Mouse (Mus musculus): ENCODE results near the gene Spint1. TPM values are rescaled to one million over a fixed set of nuclear protein-coding genes. Genes with fewer than 3 reads are reported as not detected.

Spint1 gene
- total RNA-seq, 4 experiments from 2014 or later, result 0.14 TPM; not detected in 3

- no peak for DNase-seq (ENCODE audit: low spot score)
These were observed 56.7 kb downstream of the Spint1 start for GRCm38 (mm10) chr2:119293776-119294390.

- DNase-seq (ENCODE audit: low spot score), result no peak
These were observed 57.2 kb downstream of the Spint1 start for GRCm38 (mm10) chr2:119294411-119294810.

GRCm38 (mm10) chr2:119296756-119297155 lies 59.6 kb downstream of the Spint1 start:
- DNase-seq (ENCODE audit: low spot score), result no peak

- DNase-seq (ENCODE audit: low spot score), result no peak
These were observed 60.3 kb downstream of the Spint1 start for GRCm38 (mm10) chr2:119297506-119297905.

- DNase-seq (ENCODE audit: low spot score), result peak; percentile 72
These were observed 61.2 kb downstream of the Spint1 start for GRCm38 (mm10) chr2:119298330-119298729.

- DNase-seq (ENCODE audit: low spot score), result no peak
These were observed 61.7 kb downstream of the Spint1 start for GRCm38 (mm10) chr2:119298839-119299238.

Other genes with a start within 250 kb of the Spint1 start
- gene Ccdc32, start 208.0 kb upstream of the Spint1 start, total RNA-seq (2022), result 10 to 100 TPM in 3 of 4 experiments, 1 to 10 TPM in 1; 9.5 to 13.6 (median 11.9) TPM
- 1 to 10 TPM; 4.2 to 4.7 (median 4.5) TPM for gene Rpusd2, start 202.6 kb upstream of the Spint1 start, total RNA-seq (2022)
- under 1 TPM; 0.12 to 0.92 (median 0.24) TPM for gene Knl1, start 190.2 kb upstream of the Spint1 start, total RNA-seq (2022)
- under 1 TPM; 0.22 to 0.60 (median 0.28) TPM for gene Rad51, start 124.6 kb upstream of the Spint1 start, total RNA-seq (2022)
- gene Rmdn3, start 80.3 kb upstream of the Spint1 start, total RNA-seq (2022), result 10 to 100 TPM; 15.3 to 25.2 (median 17.5) TPM
- gene Gchfr, start 69.6 kb upstream of the Spint1 start, total RNA-seq (2022), result 10 to 100 TPM; 10.9 to 12.5 (median 11.4) TPM
- not detected for gene Gm14137, start 62.9 kb upstream of the Spint1 start, total RNA-seq (2022)
- 10 to 100 TPM in 2 of 4 experiments, 1 to 10 TPM in 2; 7.8 to 14.3 (median 10.0) TPM for gene Zfyve19, start 28.7 kb upstream of the Spint1 start, total RNA-seq (2022)
- gene Dnajc17, start 28.6 kb upstream of the Spint1 start, total RNA-seq (2022), result 10 to 100 TPM in 1 of 4 experiments, 1 to 10 TPM in 3; 7.6 to 11.2 (median 9.0) TPM
- gene Ppp1r14d, start 7.5 kb upstream of the Spint1 start, total RNA-seq (2022), result not detected
- gene Rhov, start 33.9 kb downstream of the Spint1 start, total RNA-seq (2022), result not detected
- gene Vps18, start 51.4 kb downstream of the Spint1 start, total RNA-seq (2022), result 10 to 100 TPM; 12.5 to 14.0 (median 13.6) TPM
- 10 to 100 TPM; 12.1 to 18.7 (median 18.6) TPM for gene Dll4, start 88.4 kb downstream of the Spint1 start, total RNA-seq (2022)
- gene Chac1, start 113.9 kb downstream of the Spint1 start, total RNA-seq (2022), result 10 to 100 TPM in 1 of 4 experiments, 1 to 10 TPM in 3; 2.8 to 15.4 (median 5.2) TPM
- 10 to 100 TPM; 11.5 to 12.9 (median 12.0) TPM for gene Ino80, start 240.3 kb downstream of the Spint1 start, total RNA-seq (2022)

Measured in heart, adult 8-10 months (tissue).